Mouse (Mus musculus) mouse embryonic stem cell (cell line): Measurements from ENCODE around the gene Hist1h2be.
"Not testable (repeated sequence)": the region's sequence is repeated elsewhere in the genome, so short reads cannot be mapped to it uniquely, and the experiment has no call there.

Experiments used
- in situ Hi-C, 2 experiments: fragments of 300-500 bp; cut with MboI; formaldehyde crosslinking; loops; 1 replicate in 1 of 2; 3 replicates in 1 of 2; pipeline ENCODE4 v1.14.3; 2019 to 2020; ENCODE audit warnings: low sequenced_read_pairs in 2 of 2, low pct_unique_long_range_greater_than_20kb in 1 of 2, mixed read lengths in 1 of 2; ENCODE audit not compliant: unreplicated experiment in 1 of 2

Hist1h2be gene

GRCm38 (mm10) chr13:23595622-23596372 lies 25.1 kb downstream of the Hist1h2be start:
- in situ Hi-C loops, result loop anchor here (5.0 to 10.0 kb wide), 2 partner anchors 163 to 171 kb away; partner anchors contain the start of gene Abt1 (in 1 of the 2)

- in situ Hi-C loops, result loop anchor here (5.0 to 10.0 kb wide), 2 partner anchors 163 to 170 kb away; partner anchors contain the start of gene Abt1 (in 1 of the 2)
Observed at GRCm38 (mm10) chr13:23595185-23595584, 25.7 kb downstream of the Hist1h2be start.

- in situ Hi-C loops, result loop anchor here in 1 of 2 experiments (10.0 kb wide), 1 partner anchor 168 kb away; the partner anchor contains the start of gene Abt1
Observed at GRCm38 (mm10) chr13:23593051-23593770, 27.7 kb downstream of the Hist1h2be start.

GRCm38 (mm10) chr13:23592614-23593013 lies 28.3 kb downstream of the Hist1h2be start:
- in situ Hi-C loops, result loop anchor here in 1 of 2 experiments (10.0 kb wide), 1 partner anchor 168 kb away; the partner anchor contains the start of gene Abt1

- in situ Hi-C loops, result loop anchor here in 1 of 2 experiments (10.0 kb wide), 1 partner anchor 167 kb away; the partner anchor contains the start of gene Abt1
Observed at GRCm38 (mm10) chr13:23591886-23592285, 29.0 kb downstream of the Hist1h2be start.

GRCm38 (mm10) chr13:23591206-23591605 lies 29.7 kb downstream of the Hist1h2be start:
- in situ Hi-C loops, result loop anchor here in 1 of 2 experiments (10.0 kb wide), 1 partner anchor 166 kb away; the partner anchor contains the start of gene Abt1

- in situ Hi-C loops, result no loop called here
Observed at GRCm38 (mm10) chr13:23586940-23587225, 34.0 kb downstream of the Hist1h2be start.

GRCm38 (mm10) chr13:23586099-23586939 lies 34.6 kb downstream of the Hist1h2be start:
- in situ Hi-C loops, result no loop called here

- in situ Hi-C loops, result not testable (repeated sequence)
Observed at GRCm38 (mm10) chr13:23585442-23586098, 35.4 kb downstream of the Hist1h2be start.

GRCm38 (mm10) chr13:23585029-23585441 lies 35.9 kb downstream of the Hist1h2be start:
- in situ Hi-C loops, result no loop called here

GRCm38 (mm10) chr13:23584331-23584730 lies 36.6 kb downstream of the Hist1h2be start:
- in situ Hi-C loops, result no loop called here

- in situ Hi-C loops, result no loop called here
Observed at GRCm38 (mm10) chr13:23583387-23584068, 37.4 kb downstream of the Hist1h2be start.

GRCm38 (mm10) chr13:23582219-23583056 lies 38.5 kb downstream of the Hist1h2be start:
- in situ Hi-C loops, result no loop called here

- in situ Hi-C loops, result no loop called here
Observed at GRCm38 (mm10) chr13:23581408-23582218, 39.3 kb downstream of the Hist1h2be start, which contains the start of gene Hist1h4d. Gene Hist1h4d (plus strand): TSS chr13:23581598.

GRCm38 (mm10) chr13:23577835-23578234 lies 43.1 kb downstream of the Hist1h2be start:
- in situ Hi-C loops, result loop anchor here in 1 of 2 experiments (10.0 kb wide), 1 partner anchor 167 kb away; the partner anchor contains the start of genes Hist1h2bb and Hist1h3c
